Mouse (Mus musculus) megakaryocyte-erythroid progenitor cell, adult 5 weeks (primary cell): ENCODE measurements around the gene Gm6871. TPM values are rescaled to one million over a fixed set of nuclear protein-coding genes. Genes with fewer than 3 reads are reported as not detected.

Source experiments
- polyA plus RNA-seq: library from polyadenylated mRNA; stranded (reverse); fragments of >175 nt; gene quantifications from 2 replicates; pipeline ENCODE4 v1.2.3, GENCODE M21; 2012

Gene Gm6871
- polyA plus RNA-seq = not detected in 2 replicates

GRCm38 (mm10) chr7:41573562-41573961, at the start of gene Gm6871:
Gm6871 (minus strand) TSS chr7:41573662.

DNA sequence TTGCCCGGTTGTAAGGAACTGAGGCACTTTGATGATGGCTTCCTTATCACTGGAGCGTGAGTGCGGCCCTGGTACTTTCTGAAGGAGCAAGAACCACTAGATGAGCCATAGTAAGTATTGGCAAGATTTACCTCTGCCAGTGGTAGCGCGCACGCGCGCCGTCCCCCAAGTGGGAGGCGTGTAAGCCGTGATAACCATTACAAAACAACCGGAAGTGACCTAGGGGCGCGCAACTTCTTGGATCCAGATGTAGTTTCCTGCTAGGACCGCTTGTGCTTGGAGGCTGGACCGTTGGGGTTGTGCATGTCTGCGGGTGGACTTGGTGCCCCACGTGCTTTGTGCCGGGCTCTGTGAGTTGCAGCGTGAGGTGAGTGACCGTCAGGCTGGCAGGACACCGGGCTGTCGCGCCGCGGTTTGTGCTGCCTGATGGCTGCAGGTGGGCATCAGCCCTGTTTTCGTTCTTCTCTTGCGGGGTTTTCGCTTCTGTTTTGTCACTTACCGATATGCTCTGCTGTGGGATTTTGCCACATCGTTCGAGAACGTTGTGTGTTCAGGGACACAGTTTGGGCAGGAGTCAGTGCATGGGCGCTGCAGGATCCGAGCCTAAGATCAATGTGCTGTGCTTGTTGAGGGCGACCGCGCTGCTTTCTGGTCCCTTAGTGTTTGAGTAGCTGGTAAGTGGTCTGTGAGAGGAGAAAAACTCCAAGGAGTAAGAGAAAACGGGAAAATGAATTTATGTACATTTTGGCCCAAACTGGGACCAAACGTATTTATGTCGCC, 25.8 kb upstream of the Gm6871 start, which contains the start of gene 2610021A01Rik:
2610021A01Rik (plus strand) TSS at position 197 of the 780 bp plus-strand sequence.

GRCm38 (mm10) chr7:41499389-41500049, 73.9 kb downstream of the Gm6871 start, which contains the start of the genes Gm20449 and AW146154:
Gm20449 (minus strand) TSS chr7:41499417.
AW146154 (minus strand) TSS chr7:41499890.

Other genes with a start within 250 kb of the Gm6871 start
- gene AI987944, start 180.3 kb downstream of the Gm6871 start, polyA plus RNA-seq = 0.30 and 0.36 TPM in 2 replicates
- gene Vmn2r57, start 125.0 kb downstream of the Gm6871 start, polyA plus RNA-seq = not detected in 2 replicates
- not detected in 2 replicates for gene Gm20449, start 74.2 kb downstream of the Gm6871 start, polyA plus RNA-seq
- gene AW146154, start 73.8 kb downstream of the Gm6871 start, polyA plus RNA-seq = 0.15 and 0.21 TPM in 2 replicates
- gene 2610021A01Rik, start 25.6 kb upstream of the Gm6871 start, polyA plus RNA-seq = 0.48 and 0.53 TPM in 2 replicates
- 0.29 and 0.37 TPM in 2 replicates for gene Zfp788, start 59.5 kb upstream of the Gm6871 start, polyA plus RNA-seq